Mouse (Mus musculus): ENCODE measurements around the gene Olfr707. TPM values are rescaled to one million over a fixed set of nuclear protein-coding genes. Genes with fewer than 3 reads are reported as not detected.

Gene Olfr707
- polyA plus RNA-seq, 1 experiment from 2014 or later, result not detected

Other genes starting within 250 kb of the Olfr707 start
- not detected in 2 replicates for gene Olfr693, start 220.7 kb downstream of the Olfr707 start, polyA plus RNA-seq (2014; fragmentation: Nextera tagmentation; extraction: Ambion mirVana)
- gene Olfr694, start 209.4 kb downstream of the Olfr707 start, polyA plus RNA-seq (2014; fragmentation: Nextera tagmentation; extraction: Ambion mirVana), result not detected in 2 replicates
- not detected in 2 replicates for gene Olfr695, start 184.8 kb downstream of the Olfr707 start, polyA plus RNA-seq (2014; fragmentation: Nextera tagmentation; extraction: Ambion mirVana)
- not detected in 2 replicates for gene Olfr697, start 158.8 kb downstream of the Olfr707 start, polyA plus RNA-seq (2014; fragmentation: Nextera tagmentation; extraction: Ambion mirVana)
- gene Olfr698, start 145.8 kb downstream of the Olfr707 start, polyA plus RNA-seq (2014; fragmentation: Nextera tagmentation; extraction: Ambion mirVana), result not detected in 2 replicates
- not detected in 2 replicates for gene Olfr699, start 108.0 kb downstream of the Olfr707 start, polyA plus RNA-seq (2014; fragmentation: Nextera tagmentation; extraction: Ambion mirVana)
- gene Olfr700, start 92.4 kb downstream of the Olfr707 start, polyA plus RNA-seq (2014; fragmentation: Nextera tagmentation; extraction: Ambion mirVana), result not detected in 2 replicates
- not detected in 2 replicates for gene Olfr701, start 87.1 kb downstream of the Olfr707 start, polyA plus RNA-seq (2014; fragmentation: Nextera tagmentation; extraction: Ambion mirVana)
- gene Olfr702, start 67.3 kb downstream of the Olfr707 start, polyA plus RNA-seq (2014; fragmentation: Nextera tagmentation; extraction: Ambion mirVana), result not detected in 2 replicates
- not detected in 2 replicates for gene Olfr703, start 57.9 kb downstream of the Olfr707 start, polyA plus RNA-seq (2014; fragmentation: Nextera tagmentation; extraction: Ambion mirVana)
- not detected in 2 replicates for gene Olfr704, start 38.1 kb downstream of the Olfr707 start, polyA plus RNA-seq (2014; fragmentation: Nextera tagmentation; extraction: Ambion mirVana)
- gene Olfr705, start 24.4 kb downstream of the Olfr707 start, polyA plus RNA-seq (2014; fragmentation: Nextera tagmentation; extraction: Ambion mirVana), result not detected in 2 replicates
- gene Olfr706, start 13.1 kb downstream of the Olfr707 start, polyA plus RNA-seq (2014; fragmentation: Nextera tagmentation; extraction: Ambion mirVana), result not detected in 2 replicates
- gene Olfr1532-ps1, start 6.8 kb upstream of the Olfr707 start, polyA plus RNA-seq (2014; fragmentation: Nextera tagmentation; extraction: Ambion mirVana), result not detected in 2 replicates
- not detected in 2 replicates for gene Olfr709-ps1, start 31.0 kb upstream of the Olfr707 start, polyA plus RNA-seq (2014; fragmentation: Nextera tagmentation; extraction: Ambion mirVana)
- not detected in 2 replicates for gene Olfr710, start 47.1 kb upstream of the Olfr707 start, polyA plus RNA-seq (2014; fragmentation: Nextera tagmentation; extraction: Ambion mirVana)
- not detected in 2 replicates for gene Olfr6, start 62.7 kb upstream of the Olfr707 start, polyA plus RNA-seq (2014; fragmentation: Nextera tagmentation; extraction: Ambion mirVana)
- not detected in 2 replicates for gene Olfr711, start 74.2 kb upstream of the Olfr707 start, polyA plus RNA-seq (2014; fragmentation: Nextera tagmentation; extraction: Ambion mirVana)
- gene Olfr2, start 104.8 kb upstream of the Olfr707 start, polyA plus RNA-seq (2014; fragmentation: Nextera tagmentation; extraction: Ambion mirVana), result not detected in 2 replicates
- not detected in 2 replicates for gene Olfr713, start 129.9 kb upstream of the Olfr707 start, polyA plus RNA-seq (2014; fragmentation: Nextera tagmentation; extraction: Ambion mirVana)
- gene Olfr714, start 169.7 kb upstream of the Olfr707 start, polyA plus RNA-seq (2014; fragmentation: Nextera tagmentation; extraction: Ambion mirVana), result not detected in 2 replicates
- gene Olfr17, start 192.0 kb upstream of the Olfr707 start, polyA plus RNA-seq (2014; fragmentation: Nextera tagmentation; extraction: Ambion mirVana), result not detected in 2 replicates
- gene Olfr715b, start 209.1 kb upstream of the Olfr707 start, polyA plus RNA-seq (2014; fragmentation: Nextera tagmentation; extraction: Ambion mirVana), result not detected in 2 replicates
- not detected in 2 replicates for gene Olfr715, start 229.8 kb upstream of the Olfr707 start, polyA plus RNA-seq (2014; fragmentation: Nextera tagmentation; extraction: Ambion mirVana)
- not detected in 2 replicates for gene Olfr716, start 237.1 kb upstream of the Olfr707 start, polyA plus RNA-seq (2014; fragmentation: Nextera tagmentation; extraction: Ambion mirVana)